Mouse (Mus musculus) monocyte, adult 5-6 weeks (primary cell): Measurements from ENCODE around the gene Cdc26. TPM values are rescaled to one million over a fixed set of nuclear protein-coding genes. Genes with fewer than 3 reads are reported as not detected.

ENCODE experiments used
- total RNA-seq: library from RNA; stranded (forward); fragments of 200-1000, 200-491, 200-594 nt; gene quantifications from 3 replicates; pipeline ENCODE4 v1.2.3, GENCODE M21; 2017

Cdc26 gene
- total RNA-seq, 1 experiment from 2014 or later: 49.4 TPM

Other genes with a start within 250 kb of the Cdc26 start
- not detected in 3 replicates for gene Zfp37, start 177.6 kb downstream of the Cdc26 start, total RNA-seq
- gene Slc31a2, start 146.1 kb downstream of the Cdc26 start, total RNA-seq: 20.9 to 21.7 TPM (median 21.4 TPM) in 3 replicates
- gene Fkbp15, start 48.1 kb downstream of the Cdc26 start, total RNA-seq: 94.1 to 128 TPM (median 123 TPM) in 3 replicates
- 10.2 to 14.9 TPM (median 13.8 TPM) in 3 replicates for gene Slc31a1, start 47.9 kb downstream of the Cdc26 start, total RNA-seq
- 10.7 to 14.9 TPM (median 11.4 TPM) in 3 replicates for gene Prpf4, start 155 bp upstream of the Cdc26 start, total RNA-seq
- not detected in 3 replicates for gene Rnf183, start 26.6 kb upstream of the Cdc26 start, total RNA-seq
- gene Wdr31, start 62.3 kb upstream of the Cdc26 start, total RNA-seq: not detected in 3 replicates
- 3.1 to 11.8 TPM (median 8.4 TPM) in 3 replicates for gene Bspry, start 71.4 kb upstream of the Cdc26 start, total RNA-seq
- 0.57 to 2.3 TPM (median 0.97 TPM) in 3 replicates for gene Hdhd3, start 94.8 kb upstream of the Cdc26 start, total RNA-seq
- 5.4 to 10.0 TPM (median 5.6 TPM) in 3 replicates for gene Alad, start 111.3 kb upstream of the Cdc26 start, total RNA-seq
- 17.8 to 18.8 TPM (median 18.0 TPM) in 3 replicates for gene Pole3, start 116.4 kb upstream of the Cdc26 start, total RNA-seq
- gene 4933430I17Rik, start 116.7 kb upstream of the Cdc26 start, total RNA-seq: 0.19 TPM in 1 of 3 replicates, not detected in the others
- gene Rgs3, start 151.2 kb upstream of the Cdc26 start, total RNA-seq: 74.1 to 183 TPM (median 86.7 TPM) in 3 replicates